Comparison of ENCODE assay signal across 13 mouse cellular contexts in genomic region chr11:119183684-119184310, GRCm38 (mm10). TPM values are rescaled to one million over a fixed set of nuclear protein-coding genes. Genes with fewer than 3 reads are reported as not detected.
DNase-seq lines count a peak whose midpoint lies in the region; ATAC-seq and TF ChIP-seq lines count a peak whose summit lies in the region.
"Had no signal": no experiment of that assay in that cellular context is flagged by ENCODE, and none has a peak within 500 bp of the region (broad histone marks: within the 10 kb centered on the region; RNA-seq: fewer than 3 reads in every experiment).

No protein-coding gene starts in this region.

- no peak overlapping the region for H3K4me2 ChIP-seq in liver, embryonic 14.5 days (ENCODE audit: low read depth)
- no peak overlapping the region for H3K4me2 ChIP-seq in liver, embryonic 12.5 days
- H3K4me2 ChIP-seq in hindbrain, embryonic 14.5 days (replicated peaks): no peak overlapping the region
- H3K4me2 ChIP-seq in midbrain, embryonic 13.5 days (replicated peaks): no peak overlapping the region
- H3K4me2 ChIP-seq: heart, embryonic 15.5 days had no signal

- in situ Hi-C loops in ES-E14 (cut with MboI; ENCODE audit: low sequenced_read_pairs in 2 of 2, unreplicated experiment in 2 of 2): no loop called here

- WGBS in liver, embryonic 14.5 days (ENCODE audit: insufficient replicate concordance): 59% methylated on average over 15 of the region's 15 CpGs
- WGBS in liver, embryonic 12.5 days (ENCODE audit: insufficient replicate concordance): 70% methylated on average over 15 of the region's 15 CpGs
- WGBS in hindbrain, embryonic 14.5 days: 62% methylated on average over 15 of the region's 15 CpGs
- 71% methylated on average over 15 of the region's 15 CpGs for WGBS in midbrain, embryonic 13.5 days

- DNase-seq in liver, embryonic 14.5 days (ENCODE audit: low read depth in 3 of 3, low spot score in 3 of 3): no peak
- DNase-seq in ES-E14 (ENCODE audit: low read depth, low spot score): peak; percentile 39
- no peak for DNase-seq in hindbrain, embryonic 14.5 days (ENCODE audit: low spot score)
- no peak for DNase-seq in adipocyte (ENCODE audit: low spot score)
- DNase-seq in spleen, adult 18-20 months: no peak
- DNase-seq: adrenal gland, postnatal 25 days; gastrocnemius, postnatal 14 days; left cerebral cortex, postnatal 4 days; lung, postnatal 10 days; right cerebral cortex, postnatal 25 days had no signal

- no peak overlapping the region for H3K4me3 ChIP-seq in liver, embryonic 14.5 days (ENCODE audit: insufficient read depth in 1 of 2, low read depth in 2 of 2, low read length in 2 of 2)
- no peak overlapping the region for H3K4me3 ChIP-seq in liver, embryonic 12.5 days
- H3K4me3 ChIP-seq in ES-E14 (ENCODE audit: insufficient read depth in 1 of 2, low read depth in 1 of 2, low read length in 2 of 2, poor library complexity in 1 of 2, severe bottlenecking in 1 of 2): no peak overlapping the region
- H3K4me3 ChIP-seq in hindbrain, embryonic 14.5 days (replicated peaks; ENCODE audit: low read length): no peak overlapping the region
- no peak overlapping the region for H3K4me3 ChIP-seq in midbrain, embryonic 13.5 days (replicated peaks)
- H3K4me3 ChIP-seq: heart, embryonic 15.5 days had no signal

- no peak for TF ChIP-seq EP300 in liver, embryonic 14.5 days (IDR thresholded peaks at IDR 0.05; ENCODE audit: low read depth)

- no peaks in the 10 kb centered on the region; a peak in 1 of 4 replicates for H3K4me1 ChIP-seq in liver, embryonic 14.5 days (replicated peaks; ENCODE audit: control insufficient read depth in 2 of 2, insufficient read depth in 2 of 2, low read length in 1 of 2)
- peaks cover 10% of the 10 kb centered on the region; the same call in 1 of the 2 replicates for H3K4me1 ChIP-seq in liver, embryonic 12.5 days
- peaks cover 10 to 22% of the 10 kb centered on the region in 2 experiments for H3K4me1 ChIP-seq in ES-E14 (ENCODE audit: control insufficient read depth in 2 of 2, insufficient read depth in 2 of 2, low read length in 2 of 2, poor library complexity in 1 of 2)
- H3K4me1 ChIP-seq in hindbrain, embryonic 14.5 days (replicated peaks; ENCODE audit: control insufficient read depth, insufficient read depth, low read length): peaks cover 61% of the 10 kb centered on the region
- peaks cover 66% of the 10 kb centered on the region for H3K4me1 ChIP-seq in midbrain, embryonic 13.5 days (replicated peaks)

- no peak overlapping the region for H3K9ac ChIP-seq in liver, embryonic 14.5 days (replicated peaks)
- no peak overlapping the region for H3K9ac ChIP-seq in liver, embryonic 12.5 days
- no peak overlapping the region for H3K9ac ChIP-seq in ES-E14 (ENCODE audit: insufficient read depth, low read depth, low read length, poor library complexity, severe bottlenecking)
- H3K9ac ChIP-seq in hindbrain, embryonic 14.5 days: no peak overlapping the region
- peak overlapping the region; percentile 36; the same call in 1 of the 2 replicates for H3K9ac ChIP-seq in midbrain, embryonic 13.5 days (replicated peaks)
- H3K9ac ChIP-seq: heart, embryonic 15.5 days had no signal

- 0 out of 2 replicates have a peak, but pooled peaks have one; percentile 3 for TF ChIP-seq CTCF in liver, embryonic 14.5 days (IDR thresholded peaks at IDR 0.05; ENCODE audit: low read depth)

- no peak for ATAC-seq in liver, embryonic 14.5 days (ENCODE audit: insufficient read depth)
- no peak for ATAC-seq in liver, embryonic 12.5 days
- no peak for ATAC-seq in hindbrain, embryonic 14.5 days (ENCODE audit: low FRiP score)
- ATAC-seq in midbrain, embryonic 13.5 days: no peak

- H3K27ac ChIP-seq in liver, embryonic 14.5 days: no peak overlapping the region
- no peak overlapping the region for H3K27ac ChIP-seq in liver, embryonic 12.5 days
- H3K27ac ChIP-seq in ES-E14 (ENCODE audit: insufficient read depth, low read depth, low read length, poor library complexity, severe bottlenecking): no peak overlapping the region
- H3K27ac ChIP-seq in hindbrain, embryonic 14.5 days: peak overlapping the region; percentile 58
- peak overlapping the region; percentile 65 for H3K27ac ChIP-seq in midbrain, embryonic 13.5 days
- H3K27ac ChIP-seq: heart, embryonic 15.5 days had no signal

- no peaks in the 10 kb centered on the region for H3K9me3 ChIP-seq in liver, embryonic 14.5 days (ENCODE audit: control insufficient read depth, low read length)
- no peaks in the 10 kb centered on the region for H3K9me3 ChIP-seq in liver, embryonic 12.5 days (replicated peaks)
- no peaks in the 10 kb centered on the region for H3K9me3 ChIP-seq in ES-E14 (ENCODE audit: control insufficient read depth, insufficient read depth, low read depth, low read length)
- no peaks in the 10 kb centered on the region for H3K9me3 ChIP-seq in hindbrain, embryonic 14.5 days (ENCODE audit: control insufficient read depth, low read length)
- H3K9me3 ChIP-seq in midbrain, embryonic 13.5 days: no peaks in the 10 kb centered on the region
- H3K9me3 ChIP-seq: heart, embryonic 15.5 days had no signal

- no peaks in the 10 kb centered on the region for H3K36me3 ChIP-seq in liver, embryonic 14.5 days (replicated peaks; ENCODE audit: control insufficient read depth, insufficient read depth, low read depth)
- H3K36me3 ChIP-seq in liver, embryonic 12.5 days: no peaks in the 10 kb centered on the region
- no peaks in the 10 kb centered on the region for H3K36me3 ChIP-seq in ES-E14 (ENCODE audit: control insufficient read depth, insufficient read depth, low read length, poor library complexity, severe bottlenecking)
- H3K36me3 ChIP-seq in hindbrain, embryonic 14.5 days (replicated peaks; ENCODE audit: control insufficient read depth, insufficient read depth): no peaks in the 10 kb centered on the region
- H3K36me3 ChIP-seq in midbrain, embryonic 13.5 days: no peaks in the 10 kb centered on the region
- H3K36me3 ChIP-seq: heart, embryonic 15.5 days had no signal

- H3K27me3 ChIP-seq in liver, embryonic 14.5 days (ENCODE audit: control insufficient read depth, insufficient read depth, low read length): no peaks in the 10 kb centered on the region
- no peaks in the 10 kb centered on the region for H3K27me3 ChIP-seq in liver, embryonic 12.5 days (replicated peaks)
- no peaks in the 10 kb centered on the region for H3K27me3 ChIP-seq in hindbrain, embryonic 14.5 days (ENCODE audit: control insufficient read depth, insufficient read depth, low read length)
- no peaks in the 10 kb centered on the region for H3K27me3 ChIP-seq in midbrain, embryonic 13.5 days
- H3K27me3 ChIP-seq: heart, embryonic 15.5 days had no signal

TF ChIP-seq in ES-E14, 5 proteins besides CTCF, POLR2A, EP300 and RAD21:
- TF ChIP-seq CHD2 (IDR thresholded peaks at IDR 0.05; ENCODE audit: low read depth, low read length) (no peak), MAFK (IDR thresholded peaks at IDR 0.05; ENCODE audit: insufficient read depth, low read depth, low read length) (no peak), ZC3H11A (IDR thresholded peaks at IDR 0.05; ENCODE audit: borderline replicate concordance, low read depth, low read length) (no peak)
TF ChIP-seq in ES-E14: peak in this region for 0.

RNA-seq across cellular contexts. Expression of gene Tbc1d16, which starts 44.5 kb away (rescaled TPM):
- polyA plus RNA-seq in liver, embryonic 14.5 days (2012; rRNA removed): 0.92 and 1.0 TPM in 2 replicates
- 0.58 and 0.76 TPM in 2 replicates for polyA plus RNA-seq in liver, embryonic 14.5 days (2014; fragmentation: Nextera tagmentation; extraction: Ambion mirVana)
- 1.8 and 2.0 TPM in 2 replicates for polyA plus RNA-seq in liver, embryonic 12.5 days (2016; fragmentation: Nextera tagmentation; extraction: Ambion mirVana)
- total RNA-seq in ES-E14 (2012; rRNA removed): 6.3 and 10.1 TPM in 2 replicates
- polyA plus RNA-seq in hindbrain, embryonic 14.5 days (2014; fragmentation: Nextera tagmentation; extraction: Ambion mirVana): 39.3 and 41.2 TPM in 2 replicates
- 50.0 and 53.1 TPM in 2 replicates for polyA plus RNA-seq in midbrain, embryonic 13.5 days (2015; fragmentation: Nextera tagmentation; extraction: Ambion mirVana)

RNA-seq across cellular contexts. Expression of gene Ccdc40, which starts 44.6 kb away (rescaled TPM):
- polyA plus RNA-seq in liver, embryonic 14.5 days (2012; rRNA removed): 0.42 and 0.59 TPM in 2 replicates
- polyA plus RNA-seq in liver, embryonic 14.5 days (2014; fragmentation: Nextera tagmentation; extraction: Ambion mirVana): 0.29 and 0.42 TPM in 2 replicates
- polyA plus RNA-seq in liver, embryonic 12.5 days (2016; fragmentation: Nextera tagmentation; extraction: Ambion mirVana): 1.8 and 2.4 TPM in 2 replicates
- 6.2 and 6.4 TPM in 2 replicates for total RNA-seq in ES-E14 (2012; rRNA removed)
- polyA plus RNA-seq in hindbrain, embryonic 14.5 days (2014; fragmentation: Nextera tagmentation; extraction: Ambion mirVana): 12.0 and 14.1 TPM in 2 replicates
- polyA plus RNA-seq in midbrain, embryonic 13.5 days (2015; fragmentation: Nextera tagmentation; extraction: Ambion mirVana): 17.6 and 18.1 TPM in 2 replicates
- total RNA-seq: gastrocnemius, postnatal 14 days had no signal

Comparison
In these comparisons a context has a peak if more than half of its experiments do, and no peak if none do; other contexts are left out.
1. H3K27ac ChIP-seq: peak in hindbrain, embryonic 14.5 days (single experiment) and midbrain, embryonic 13.5 days (single experiment); none in liver, embryonic 14.5 days (single experiment), liver, embryonic 12.5 days (single experiment) and ES-E14 (single experiment).
2. RNA of gene Tbc1d16, which starts 44.5 kb away (polyA plus RNA-seq): 50.0 to 53.1 TPM in midbrain, embryonic 13.5 days and 39.3 to 41.2 TPM in hindbrain, embryonic 14.5 days; 1.8 to 2.0 TPM in liver, embryonic 12.5 days and 0.58 to 1.0 TPM in liver, embryonic 14.5 days; every median in the first group is over 10 times any median in the second.